Mouse (Mus musculus) cerebellum, postnatal 4 days (tissue): ENCODE measurements around the gene Fbxo36.

Source experiments
- DNase-seq, 2 experiments: peaks; one replicate each; pipeline ENCODE4 v3.0.0; 2022; ENCODE audit warnings: low spot score in 2 of 2, mixed read lengths in 1 of 2

Gene Fbxo36

DNA sequence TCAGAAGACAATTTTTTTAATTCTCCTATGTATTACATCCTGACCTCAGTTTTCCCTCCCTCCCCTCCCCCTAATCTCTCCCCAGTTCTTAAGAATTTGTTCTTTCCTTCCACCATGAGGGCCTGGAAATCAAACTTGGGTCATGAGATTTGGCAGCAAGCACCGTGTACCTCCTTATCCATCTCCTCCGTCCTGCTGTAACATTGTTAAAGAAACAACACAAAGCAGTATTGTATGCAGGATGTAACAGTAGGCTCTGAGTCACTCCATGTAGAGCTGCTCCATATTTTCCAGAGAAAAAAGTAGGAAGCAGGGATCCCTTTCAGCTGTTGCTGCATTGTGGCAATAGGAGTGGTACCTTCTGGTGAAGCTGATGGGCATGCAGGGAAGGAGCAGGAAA is 16.1 kb downstream of the Fbxo36 start:
- no peak for DNase-seq

- DNase-seq = no peak
Measured at GRCm38 (mm10) chr1:84859597-84859996, 20.0 kb downstream of the Fbxo36 start.

DNA sequence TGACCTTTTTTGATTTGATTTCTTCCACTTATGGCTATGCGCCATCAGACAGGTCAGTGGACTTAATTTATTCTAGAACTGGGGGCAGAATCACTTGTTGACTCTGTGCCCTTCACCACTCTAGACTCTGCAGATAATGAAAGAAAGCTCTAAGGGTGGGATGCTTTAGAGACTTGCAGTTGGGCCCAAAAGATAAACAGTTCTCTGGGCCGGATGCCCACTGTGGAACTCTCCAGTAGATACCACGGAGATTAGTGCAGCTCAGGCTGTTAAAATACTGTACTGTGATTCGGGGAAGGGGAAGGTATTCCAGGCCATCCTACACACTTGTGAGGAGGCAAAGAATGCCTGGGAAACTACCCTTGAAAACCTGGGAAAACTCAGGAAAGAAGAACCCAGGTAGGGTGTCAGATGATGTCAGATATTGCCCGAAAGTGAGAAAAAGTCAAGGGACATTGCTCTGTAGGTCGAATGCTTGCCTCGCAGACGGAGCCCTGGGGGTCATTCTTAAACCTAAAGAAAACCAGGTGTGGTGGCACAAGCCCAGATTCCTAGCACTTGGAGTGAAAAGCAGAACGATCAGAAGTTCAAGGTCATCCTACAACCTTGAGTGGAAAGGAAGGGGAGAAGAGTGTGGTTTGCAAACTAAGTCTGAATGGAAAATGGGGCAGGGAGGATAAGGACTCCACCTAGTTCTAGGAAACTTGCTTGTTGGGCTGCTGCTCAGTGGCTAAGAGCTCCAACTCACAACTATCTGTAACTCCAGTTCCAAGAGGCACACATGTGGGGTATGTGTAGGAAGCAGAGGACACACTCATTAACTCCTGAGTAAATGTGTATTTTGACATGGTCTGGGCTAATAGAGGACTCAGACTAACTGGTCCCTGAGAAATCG is 21.0 kb downstream of the Fbxo36 start:
- no peak for DNase-seq

DNA sequence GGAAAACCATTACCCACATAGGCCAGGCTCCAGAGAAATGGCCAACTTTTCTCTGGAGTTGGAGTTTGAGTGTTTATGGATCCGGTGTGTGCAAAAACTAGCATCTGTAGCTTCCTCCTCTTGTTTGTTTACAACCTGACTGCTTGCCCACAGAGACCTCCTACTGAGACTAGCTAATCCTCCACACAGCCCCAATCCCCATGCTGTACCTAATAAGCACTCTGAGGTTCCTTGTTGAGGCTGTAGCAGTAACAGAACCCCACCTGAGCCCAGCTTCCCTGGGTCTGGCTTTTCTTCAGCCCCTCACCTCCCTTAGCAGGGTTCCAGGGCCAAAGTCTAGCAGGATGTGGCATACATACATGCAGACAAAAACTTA is 21.6 kb downstream of the Fbxo36 start:
- no peak for DNase-seq

GRCm38 (mm10) chr1:84864645-84865044 is 25.0 kb downstream of the Fbxo36 start:
- no peak for DNase-seq

- DNase-seq = no peak
Measured at GRCm38 (mm10) chr1:84866231-84866630, 26.6 kb downstream of the Fbxo36 start.

DNA sequence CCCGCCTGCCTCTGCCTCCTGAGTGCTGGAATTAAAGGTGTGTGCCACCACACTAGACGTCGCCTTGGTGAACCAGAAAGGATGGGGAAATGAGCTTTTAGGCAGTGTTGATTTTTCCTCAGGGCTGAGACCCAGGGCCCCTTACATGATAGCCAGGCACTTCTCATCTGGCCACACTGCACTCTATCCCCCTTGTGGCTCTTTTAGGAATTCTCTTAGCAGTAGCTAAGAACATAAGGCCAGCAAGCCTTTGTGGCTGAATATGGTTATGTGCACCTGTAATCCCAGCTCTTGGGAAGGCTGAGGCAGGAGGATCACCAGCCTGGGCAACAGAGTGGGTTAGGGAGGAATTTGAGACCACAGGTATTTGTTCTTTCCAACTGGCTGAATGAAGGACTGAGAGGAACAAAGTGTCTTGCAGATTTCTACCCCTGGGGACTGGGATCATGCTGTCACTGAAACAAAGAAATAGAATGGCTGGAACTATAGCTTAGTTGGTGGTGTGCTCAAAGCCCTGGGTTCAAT is 27.1 kb downstream of the Fbxo36 start:
- no peak for DNase-seq

GRCm38 (mm10) chr1:84868311-84868710 is 28.7 kb downstream of the Fbxo36 start:
- no peak for DNase-seq

GRCm38 (mm10) chr1:84868841-84869240 is 29.2 kb downstream of the Fbxo36 start:
- DNase-seq = no peak

DNA sequence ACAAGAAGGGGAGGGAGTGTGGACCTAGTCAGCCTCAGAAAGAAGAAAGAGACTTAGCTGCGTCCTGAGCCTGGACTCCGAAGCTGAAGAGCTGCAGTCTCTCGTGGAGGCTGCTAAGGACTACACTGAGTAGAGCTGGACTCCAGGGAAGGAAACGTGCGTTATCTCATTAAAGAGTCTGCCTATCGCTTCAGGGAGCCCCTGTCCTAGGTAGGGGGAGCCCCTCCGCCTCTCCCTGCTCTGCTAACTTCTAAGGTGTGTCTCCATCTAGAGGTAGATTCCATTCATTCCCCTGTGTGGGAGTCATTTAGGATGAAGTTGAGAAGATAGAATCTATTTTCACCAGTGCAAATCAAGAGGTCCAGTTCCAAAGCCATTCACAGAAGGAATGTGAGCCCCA is 29.9 kb downstream of the Fbxo36 start:
- no peak for DNase-seq

DNA sequence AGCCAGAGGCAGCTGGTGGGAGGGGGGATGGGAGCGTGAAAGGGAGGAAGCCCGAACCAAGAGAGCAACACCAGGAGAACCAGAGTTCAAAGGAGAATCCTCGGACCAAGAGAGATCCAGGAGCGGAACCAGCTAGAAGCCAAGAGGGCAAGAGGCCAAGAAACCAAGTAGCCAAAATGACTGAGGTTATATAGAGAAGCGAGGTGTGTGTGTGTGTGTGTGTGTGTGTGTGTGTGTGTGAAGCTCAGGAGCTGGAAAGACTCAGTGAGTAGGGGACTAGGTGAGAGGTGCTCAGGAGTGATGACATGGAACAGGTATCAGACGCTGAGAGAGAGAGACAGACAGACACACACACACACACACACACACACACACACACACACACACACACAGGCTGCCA is 31.5 kb downstream of the Fbxo36 start:
- DNase-seq = no peak

DNA sequence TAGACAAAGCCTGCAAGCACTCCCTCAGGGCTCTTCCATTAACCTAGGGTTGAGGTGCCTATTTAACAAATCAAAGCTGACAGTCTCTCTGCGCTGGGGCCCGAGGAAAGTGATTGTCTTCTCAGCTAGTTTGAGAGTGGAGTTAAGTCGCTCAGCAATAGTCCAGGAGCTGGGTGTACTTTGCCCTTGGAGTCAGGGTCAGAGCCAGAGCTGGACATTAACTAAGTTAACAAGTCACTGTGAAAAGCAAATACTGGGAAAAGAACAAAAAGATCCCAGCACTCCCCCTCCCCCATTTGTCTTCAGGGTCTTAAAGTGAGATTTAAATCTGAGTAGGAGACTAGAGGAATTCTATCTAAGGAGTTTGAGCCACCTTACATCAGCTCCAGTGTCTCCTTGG is 32.5 kb downstream of the Fbxo36 start:
- no peak for DNase-seq

GRCm38 (mm10) chr1:84872939-84873338 is 33.3 kb downstream of the Fbxo36 start:
- DNase-seq = no peak

- no peak for DNase-seq
Measured at GRCm38 (mm10) chr1:84877590-84877989, 37.9 kb downstream of the Fbxo36 start.

DNA sequence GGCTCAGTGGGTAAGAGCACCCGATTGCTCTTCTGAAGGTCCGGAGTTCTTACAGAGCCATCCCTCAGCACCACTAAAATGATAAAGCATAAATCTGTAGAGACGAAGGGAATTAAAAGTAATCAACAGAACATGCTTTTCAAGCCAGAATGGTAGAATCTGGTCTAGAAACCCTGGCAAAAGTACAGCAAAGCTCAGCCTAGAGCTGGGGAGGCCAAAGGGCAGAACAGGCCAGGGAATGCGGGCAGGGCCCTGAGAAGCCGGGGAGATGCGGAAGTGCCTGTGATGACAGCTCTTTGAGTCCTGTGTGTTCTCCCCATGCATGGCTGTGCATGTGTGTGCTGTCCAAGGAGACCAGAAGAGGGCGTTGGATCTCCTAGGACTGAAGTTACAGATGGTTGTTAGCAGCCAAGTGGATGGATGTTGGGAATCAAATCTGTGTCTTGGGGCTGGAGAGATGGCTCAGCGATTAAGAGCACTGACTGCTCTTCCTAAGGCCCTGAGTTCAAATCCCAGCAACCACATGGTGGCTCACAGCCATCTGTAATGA is 40.0 kb downstream of the Fbxo36 start:
- DNase-seq = no peak

DNA sequence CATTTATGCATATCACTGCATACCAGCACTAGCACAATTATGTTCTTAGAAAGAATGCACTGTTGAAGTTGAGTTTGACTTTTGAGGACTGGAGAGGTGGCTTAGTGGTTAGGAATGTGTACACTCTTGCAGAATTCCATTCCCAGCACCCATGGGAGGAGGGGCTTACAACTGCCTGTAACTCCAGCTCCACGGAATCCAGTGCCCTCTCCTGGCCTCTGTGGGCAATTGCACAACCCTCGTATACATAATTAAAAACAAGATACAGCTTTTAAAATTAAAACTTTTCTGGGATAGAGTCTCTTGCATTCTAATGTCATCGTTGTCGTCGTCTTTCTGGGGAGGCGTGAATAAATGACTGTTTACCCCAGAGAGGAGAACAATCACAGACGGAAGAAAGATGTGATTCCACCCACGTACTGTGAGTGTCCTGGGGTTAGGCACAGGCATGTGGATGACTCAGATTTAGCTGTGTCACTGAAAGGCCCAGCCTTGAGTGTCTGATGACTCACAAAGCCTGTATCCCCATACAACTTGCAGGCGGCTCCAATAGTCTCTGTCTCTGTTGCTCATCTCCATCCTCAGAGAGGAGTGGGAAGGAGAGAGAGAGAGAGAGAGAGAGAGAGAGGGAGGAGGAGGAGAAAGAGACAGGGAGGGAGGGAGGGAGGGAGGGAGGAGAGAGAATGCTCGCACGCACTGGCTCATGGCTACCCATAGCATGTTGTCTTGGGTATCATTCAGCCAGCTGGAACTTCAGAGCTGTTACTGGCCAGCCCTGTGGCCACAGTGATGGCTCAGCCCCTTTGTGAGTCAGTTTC is 41.8 kb downstream of the Fbxo36 start:
- DNase-seq = no peak

DNA sequence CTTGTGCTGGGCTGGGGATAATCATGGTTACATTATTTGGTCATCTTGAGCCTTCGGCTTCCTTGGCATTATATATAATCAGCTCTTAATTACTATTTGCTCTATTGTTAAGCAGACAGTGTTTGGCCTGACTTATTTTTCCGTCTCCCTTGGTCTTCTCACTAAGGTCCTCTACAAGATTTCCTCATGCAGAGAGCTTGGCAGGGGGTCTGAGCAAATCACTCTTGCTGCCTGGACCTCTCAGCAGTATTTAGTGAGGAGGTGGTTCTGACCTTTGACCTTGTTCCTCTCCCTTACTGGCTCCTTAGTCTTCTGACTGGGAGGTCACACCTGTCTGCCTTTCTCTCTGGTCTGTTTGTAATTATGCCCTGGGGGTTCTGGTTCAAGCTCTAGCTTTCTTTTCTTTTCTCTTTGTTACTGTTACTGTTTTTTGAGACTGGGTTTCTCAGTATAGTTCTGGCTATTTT is 42.5 kb downstream of the Fbxo36 start:
- no peak for DNase-seq

- no peak for DNase-seq
Measured at GRCm38 (mm10) chr1:84882937-84883336, 43.3 kb downstream of the Fbxo36 start.

DNA sequence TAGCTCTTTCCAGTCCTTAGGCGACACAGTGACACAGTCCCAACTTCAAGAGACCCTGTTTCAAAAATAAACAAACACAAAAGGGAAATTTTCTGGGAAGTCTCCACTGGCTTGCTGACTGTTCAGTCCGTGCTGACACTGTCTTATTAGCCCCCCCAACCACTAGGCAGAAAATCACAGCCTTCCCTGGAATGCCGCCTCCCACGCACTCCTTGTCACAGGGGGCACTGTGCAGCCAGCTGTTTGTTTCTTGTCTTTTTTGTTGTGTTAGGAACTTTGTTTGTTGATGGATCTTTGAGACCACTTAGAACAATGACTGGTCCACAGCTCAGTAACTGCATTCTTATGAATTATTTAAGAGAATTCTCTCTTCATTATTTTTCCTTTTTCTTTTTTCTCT is 44.2 kb downstream of the Fbxo36 start:
- no peak for DNase-seq

GRCm38 (mm10) chr1:84885174-84885573 is 45.5 kb downstream of the Fbxo36 start:
- DNase-seq = no peak

- DNase-seq = no peak
Measured at GRCm38 (mm10) chr1:84885921-84886320, 46.3 kb downstream of the Fbxo36 start.

DNA sequence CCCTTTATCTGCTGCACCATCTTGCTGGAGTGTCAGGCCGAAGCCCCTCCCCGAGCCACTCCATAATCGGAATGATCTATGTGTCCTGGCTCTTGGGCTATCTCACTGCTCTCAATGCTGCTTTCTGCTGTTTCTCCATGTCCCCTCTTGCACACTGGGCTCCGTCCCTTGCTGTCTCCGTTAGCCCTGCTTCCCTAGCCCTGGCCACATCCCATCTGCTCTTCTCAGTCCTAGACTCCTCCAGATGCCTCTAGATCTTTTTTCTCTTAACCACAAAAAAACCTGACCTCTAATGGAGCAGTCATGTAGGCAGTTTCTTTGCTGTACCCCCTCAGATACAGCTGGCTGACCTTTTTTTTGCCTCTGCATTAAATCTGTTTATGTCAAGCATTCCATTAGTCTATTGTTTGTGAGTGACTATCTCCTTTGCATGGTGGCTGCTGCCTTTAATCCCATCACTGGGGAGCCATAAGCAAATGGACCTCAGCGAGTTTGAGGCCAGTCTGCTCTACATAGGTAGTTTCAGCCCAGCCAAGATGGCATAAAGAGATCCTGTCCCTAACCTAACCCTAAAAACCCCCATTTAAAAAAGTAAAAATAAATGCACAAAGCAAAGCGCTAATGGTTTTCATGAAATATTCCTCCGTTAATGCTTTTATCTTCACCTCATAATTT is 49.8 kb downstream of the Fbxo36 start:
- DNase-seq = no peak
